Mouse (Mus musculus) adrenal gland, postnatal 25 days (tissue): Measurements from ENCODE around the gene Mfsd10. TPM values are rescaled to one million over a fixed set of nuclear protein-coding genes. Genes with fewer than 3 reads are reported as not detected.

Experiments
- DNase-seq: peaks from one replicate; pipeline ENCODE4 v3.0.0; 2021; ENCODE audit warnings: mixed read lengths
- long read RNA-seq: library from polyadenylated mRNA; stranded (forward); transcript quantifications from one replicate; pipeline ENCODE4 v2.0.0, GENCODE M21; 2021
- total RNA-seq: library from RNA; stranded (reverse); gene quantifications from 2 replicates; pipeline ENCODE4 v1.2.3, GENCODE M21; 2021

Gene Mfsd10
- total RNA-seq = 39.1 and 40.4 TPM in 2 replicates
- long read RNA-seq, transcript Mfsd10-201 (13 exons, 1,907 nt) = major isoform, 10 of 34 reads
- long read RNA-seq, partial matches to known transcripts = 5 of 34 reads
- long read RNA-seq, other reads (novel, unspliced or antisense) = 13 of 34 reads

DNA sequence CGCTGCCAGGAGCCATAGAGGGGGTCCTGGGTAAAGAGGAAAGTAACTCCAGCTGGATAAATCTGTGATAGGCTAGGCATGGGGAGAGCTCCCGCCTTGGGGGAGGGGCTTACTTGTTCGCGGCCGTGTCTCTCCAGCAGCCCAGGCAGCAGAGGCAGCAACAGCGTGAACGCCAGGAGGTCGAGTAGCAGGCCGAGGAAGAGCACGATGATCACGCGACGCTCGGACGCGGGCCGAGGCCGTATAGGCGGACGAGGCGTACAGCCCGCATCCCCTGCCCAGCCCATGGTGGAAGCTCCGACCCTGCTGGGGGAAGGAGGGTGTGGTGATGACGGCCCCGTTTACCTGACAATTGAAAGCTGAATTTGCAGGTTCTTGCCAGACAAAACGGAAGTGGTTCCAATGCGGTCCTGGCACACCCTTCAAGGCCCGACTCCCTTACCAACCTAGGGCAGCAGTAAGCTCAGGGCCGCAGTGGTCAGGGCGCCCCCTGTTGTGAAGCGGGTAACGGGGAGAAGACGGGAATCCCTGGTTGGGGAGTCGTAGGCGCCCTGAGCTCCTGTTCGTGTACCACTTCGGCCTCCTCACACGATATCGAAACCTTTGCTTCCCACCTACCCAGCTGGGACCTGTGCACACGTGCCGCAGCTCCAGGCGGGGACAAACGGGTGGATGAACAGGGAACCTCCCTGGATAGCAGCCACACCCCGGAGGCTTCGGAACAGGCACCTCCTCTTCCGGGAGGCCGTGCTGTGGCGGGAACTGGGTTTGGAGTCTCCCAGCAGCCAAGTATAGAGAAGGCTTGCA, at the start of gene Mfsd10:
TSS of gene Mfsd10 (minus strand) at position 732 of the 807 bp plus-strand sequence.
- peak; percentile 85 for DNase-seq

DNA sequence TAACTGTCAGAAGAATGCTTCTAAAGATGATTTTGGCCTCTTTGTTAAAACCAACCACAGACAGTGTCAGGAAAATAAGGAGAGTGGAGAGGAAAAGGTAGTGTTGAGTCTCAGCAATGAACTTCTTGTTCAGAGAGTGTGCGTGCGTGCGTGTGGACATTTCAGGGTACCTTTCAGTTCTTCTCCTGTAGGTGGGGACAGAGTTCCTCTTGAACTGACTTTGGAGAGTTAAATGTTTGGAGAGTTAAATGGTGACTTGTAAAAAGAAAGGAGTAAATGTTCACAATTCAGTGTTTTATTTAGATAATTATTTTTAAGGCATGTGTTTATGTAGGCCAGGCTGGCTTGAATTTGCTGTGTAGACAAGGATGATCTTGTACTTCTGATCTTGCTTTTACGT, 33.3 kb upstream of the Mfsd10 start:
- DNase-seq = no peak

DNA sequence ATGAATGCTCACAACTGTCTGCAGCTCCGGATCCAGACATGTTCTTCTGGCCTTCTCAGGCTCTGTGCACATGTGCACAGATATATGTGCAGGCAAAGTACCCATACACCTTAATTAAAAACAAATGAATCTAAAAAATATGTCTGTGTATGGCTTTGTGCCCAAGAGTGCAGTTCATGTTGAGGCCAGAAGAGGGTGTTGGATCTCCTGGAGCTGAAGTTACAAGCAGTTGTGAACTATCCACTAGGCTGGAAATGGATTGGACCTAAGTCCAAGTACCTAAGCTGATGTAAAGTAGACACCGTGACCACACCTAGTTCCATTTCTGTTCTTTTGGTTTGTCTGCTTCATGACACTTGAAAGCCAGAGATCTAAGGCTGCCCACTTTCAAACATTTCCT, 32.5 kb upstream of the Mfsd10 start:
- DNase-seq = no peak

DNA sequence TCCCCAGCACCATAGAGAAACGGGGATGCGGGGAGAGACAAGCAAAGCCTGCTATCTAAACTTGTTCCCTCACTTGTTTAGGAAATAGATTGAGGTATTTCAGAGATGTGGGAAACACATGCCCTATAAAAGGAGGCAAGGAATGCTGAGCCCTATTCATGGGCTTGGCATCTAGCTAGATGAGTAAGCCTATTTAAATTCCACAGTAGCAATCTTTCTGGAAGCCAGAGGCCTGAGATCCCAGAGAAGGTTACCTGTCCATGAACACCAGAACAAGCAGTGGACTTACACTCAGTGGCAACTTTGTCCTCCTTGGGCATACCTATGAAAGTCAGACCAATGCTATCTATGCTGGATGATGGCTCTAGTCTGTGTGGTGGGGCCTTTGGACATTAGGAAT, 26.2 kb upstream of the Mfsd10 start:
- no peak for DNase-seq

DNA sequence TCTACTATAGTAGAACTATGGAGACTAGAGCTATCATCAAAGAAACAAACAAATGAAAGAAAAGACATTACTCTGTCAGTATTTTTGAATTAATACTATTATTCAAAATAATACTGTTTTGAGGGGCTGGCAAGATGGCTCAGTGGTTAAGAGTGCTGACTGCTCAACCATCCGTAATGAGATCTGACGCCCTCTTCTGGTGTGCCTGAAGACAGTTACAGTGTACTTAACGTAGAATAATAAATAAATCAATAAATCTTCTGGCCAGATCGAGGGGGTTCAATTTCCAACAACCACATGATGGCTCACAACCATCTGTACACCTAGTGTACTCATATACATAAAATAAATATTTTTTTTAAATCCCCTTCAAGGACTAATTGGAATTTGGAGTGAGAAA, 24.9 kb upstream of the Mfsd10 start:
- no peak for DNase-seq

DNA sequence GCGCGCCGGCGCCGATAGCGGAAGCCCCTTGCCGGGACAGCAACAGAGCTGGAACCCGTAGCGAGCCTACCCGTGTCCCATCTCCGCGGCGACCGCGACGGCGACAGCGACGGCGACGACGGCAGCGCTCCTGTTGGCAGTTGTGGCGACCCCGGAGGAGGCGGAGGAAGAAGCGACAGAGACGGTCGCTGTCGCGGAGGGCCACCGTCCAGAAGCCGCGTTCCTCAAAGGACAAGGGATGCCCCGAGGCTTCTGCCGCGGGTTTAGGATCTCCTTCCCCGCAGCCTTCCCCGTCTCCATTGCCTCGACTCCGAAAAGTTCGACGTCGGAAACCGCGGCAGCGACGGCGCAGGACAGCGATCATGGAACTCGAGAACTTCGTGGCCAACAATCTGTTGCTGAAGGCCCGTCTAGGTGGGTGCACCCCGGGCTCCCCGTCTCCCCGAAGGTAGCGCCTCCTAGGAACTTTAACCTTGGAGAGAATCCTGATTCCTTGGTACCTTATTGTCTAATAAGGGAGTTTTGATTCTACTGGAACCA, 23.6 kb upstream of the Mfsd10 start:
- DNase-seq = peak; percentile 49

DNA sequence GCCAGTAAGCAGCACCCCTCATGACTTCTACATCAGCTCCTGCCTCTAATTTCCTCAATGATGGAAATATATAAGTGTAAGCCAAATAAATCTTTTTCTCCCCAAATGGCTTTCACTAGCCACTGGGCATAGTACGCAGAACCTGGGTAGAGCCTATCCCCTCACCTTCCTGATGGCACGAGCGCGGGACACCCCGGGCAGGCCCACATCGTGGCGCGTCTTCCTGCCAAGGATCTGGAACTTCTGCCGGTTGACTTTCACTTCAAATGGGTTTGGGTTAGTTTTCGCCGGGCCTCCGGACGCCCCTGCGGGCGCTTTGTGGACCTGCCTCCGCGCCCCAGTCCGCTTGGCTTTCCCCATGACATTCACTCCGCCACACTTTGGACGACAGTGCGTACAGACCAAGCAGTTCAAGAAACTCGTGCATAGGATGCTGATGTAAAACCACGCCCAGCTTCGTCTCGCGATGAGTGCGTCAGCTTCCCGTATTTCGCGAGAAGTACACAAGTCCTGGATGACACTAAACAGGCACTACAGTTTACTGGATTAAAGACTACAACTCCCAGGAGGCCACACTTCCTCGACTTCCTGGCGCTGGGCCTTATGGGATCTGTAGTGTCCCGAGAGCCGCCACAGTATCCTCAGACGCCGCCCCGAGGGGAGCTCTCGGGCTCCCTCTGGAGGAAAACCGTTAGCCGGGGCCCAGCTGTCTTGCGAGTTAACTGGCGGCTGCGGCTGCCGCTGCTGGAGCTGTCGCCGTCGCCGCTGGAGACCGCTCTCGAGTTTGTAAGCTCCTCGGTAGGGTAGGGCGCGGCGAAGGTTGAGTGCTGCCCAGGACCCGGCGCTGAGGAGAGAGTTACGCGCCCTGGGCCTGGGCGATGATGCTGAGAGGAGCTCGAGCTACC, 22.9 kb upstream of the Mfsd10 start, which contains the start of the genes Nop14 and Grk4:
TSS of gene Nop14 (minus strand) at position 463 of the 905 bp plus-strand sequence.
TSS of gene Grk4 (plus strand) at position 694 of the 905 bp plus-strand sequence.
- DNase-seq = peak; percentile 96

DNA sequence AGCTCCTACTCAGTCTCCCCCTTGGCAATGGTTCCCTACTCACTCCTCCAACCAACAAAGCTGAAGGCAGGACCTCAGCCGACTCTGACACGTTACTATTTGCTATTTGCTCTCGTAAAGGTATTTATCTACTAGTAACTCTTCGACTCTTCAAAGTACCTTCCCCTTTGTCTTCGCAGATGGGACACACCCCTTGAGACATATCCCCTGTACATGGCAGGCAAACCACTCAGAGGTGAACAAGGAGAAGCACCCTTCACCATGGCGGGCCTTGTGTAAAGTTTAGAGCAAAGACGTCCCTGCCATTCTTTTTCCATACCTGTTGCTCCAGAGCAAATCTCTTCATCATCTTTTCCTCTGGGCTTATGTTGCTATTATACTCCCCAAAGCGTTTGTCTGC, 20.5 kb upstream of the Mfsd10 start:
- DNase-seq = no peak

DNA sequence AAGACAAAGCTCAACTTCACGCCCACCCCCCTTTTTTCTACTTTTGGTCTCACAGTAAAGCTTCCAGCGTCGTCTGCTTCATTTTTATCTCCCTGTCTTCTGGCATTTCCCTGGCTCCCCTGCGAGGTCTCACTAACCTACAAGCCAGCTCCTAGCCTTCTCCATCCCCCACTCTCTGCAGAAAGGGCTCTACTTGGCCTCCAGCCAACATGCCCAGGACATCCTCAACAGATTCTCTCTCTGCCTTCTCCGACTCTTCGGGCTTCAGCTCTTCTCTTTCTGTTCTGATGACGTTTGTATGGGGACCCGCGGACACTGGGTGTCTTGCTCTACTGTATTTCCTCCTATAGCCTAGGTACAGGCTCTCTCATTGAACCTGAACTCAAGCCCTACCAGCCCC, 17.9 kb upstream of the Mfsd10 start:
- no peak for DNase-seq

DNA sequence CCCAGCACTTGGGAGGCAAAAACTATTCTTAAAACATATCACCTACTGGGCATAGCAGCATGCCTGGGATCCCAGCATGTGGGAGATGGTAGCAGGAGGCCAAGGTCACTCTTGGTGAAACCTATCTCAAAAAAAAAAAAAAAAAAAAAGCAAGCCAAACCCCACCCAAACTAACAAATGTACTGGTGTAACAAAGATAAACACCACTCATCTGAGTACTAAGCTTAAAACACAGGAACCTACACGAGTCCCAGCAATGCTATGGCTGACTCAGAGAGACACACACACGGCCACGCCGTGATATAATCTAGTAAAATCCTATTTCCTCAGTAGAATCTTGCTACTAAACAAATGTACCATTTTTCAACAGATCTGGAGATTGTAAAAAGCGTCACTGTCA, 15.9 kb upstream of the Mfsd10 start:
- DNase-seq = no peak

DNA sequence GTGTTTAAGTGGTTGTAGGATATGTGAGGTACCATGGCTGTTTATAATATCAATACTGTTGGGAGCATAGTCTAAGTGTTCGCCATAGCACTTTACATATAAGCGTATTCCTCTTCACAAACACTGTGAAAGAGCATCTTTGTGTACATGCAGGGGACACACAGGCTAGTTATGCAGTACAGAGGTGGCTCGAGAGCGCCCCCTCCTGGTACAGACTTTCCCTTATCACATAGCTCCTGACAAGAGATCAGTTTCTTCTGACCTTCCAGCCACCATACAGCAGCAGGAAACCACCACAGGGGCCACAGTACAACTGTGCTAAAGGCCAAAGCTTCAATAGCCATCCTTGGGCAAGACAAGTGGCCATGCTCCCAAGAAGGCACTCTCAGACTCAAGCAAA, 10.6 kb upstream of the Mfsd10 start:
- peak; percentile 64 for DNase-seq

DNA sequence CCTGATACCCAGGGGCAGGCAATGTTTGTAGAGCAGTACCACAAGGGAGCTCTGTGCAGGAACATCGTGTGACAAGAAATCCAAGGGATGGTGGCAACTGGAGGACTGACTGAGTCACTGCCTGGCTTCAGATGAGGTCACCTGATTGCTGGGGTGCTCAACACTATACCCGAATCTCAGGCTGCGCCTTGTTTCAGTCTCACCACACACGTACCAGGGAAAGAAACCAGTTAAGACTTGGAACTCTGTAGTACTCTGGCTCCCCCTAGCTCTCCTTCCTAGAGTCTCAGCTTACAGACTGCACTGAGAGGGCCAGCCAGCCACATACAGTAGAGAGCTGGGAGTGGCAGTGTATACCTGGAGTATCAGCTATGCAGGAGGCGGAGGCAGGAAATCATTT, 5.9 kb upstream of the Mfsd10 start:
- DNase-seq = no peak

DNA sequence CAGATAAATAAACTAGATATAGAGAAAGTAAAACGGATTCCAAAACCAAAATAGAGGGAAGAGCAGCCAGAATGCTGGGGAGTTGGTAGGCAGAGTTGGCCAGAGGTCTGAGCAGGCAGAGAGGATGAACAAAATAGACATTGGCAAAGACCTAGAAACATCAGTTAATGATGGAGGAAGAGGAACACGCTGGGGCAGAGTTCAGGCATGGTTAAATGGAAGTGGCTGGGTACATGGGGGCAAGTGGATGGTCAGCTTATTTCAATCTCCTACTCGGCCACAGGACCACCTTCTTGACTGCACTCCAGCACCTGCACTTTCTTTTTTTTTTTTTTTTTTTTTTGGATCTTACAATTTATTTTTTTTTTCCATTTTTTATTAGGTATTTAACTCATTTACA, 5.0 kb upstream of the Mfsd10 start:
- no peak for DNase-seq

DNA sequence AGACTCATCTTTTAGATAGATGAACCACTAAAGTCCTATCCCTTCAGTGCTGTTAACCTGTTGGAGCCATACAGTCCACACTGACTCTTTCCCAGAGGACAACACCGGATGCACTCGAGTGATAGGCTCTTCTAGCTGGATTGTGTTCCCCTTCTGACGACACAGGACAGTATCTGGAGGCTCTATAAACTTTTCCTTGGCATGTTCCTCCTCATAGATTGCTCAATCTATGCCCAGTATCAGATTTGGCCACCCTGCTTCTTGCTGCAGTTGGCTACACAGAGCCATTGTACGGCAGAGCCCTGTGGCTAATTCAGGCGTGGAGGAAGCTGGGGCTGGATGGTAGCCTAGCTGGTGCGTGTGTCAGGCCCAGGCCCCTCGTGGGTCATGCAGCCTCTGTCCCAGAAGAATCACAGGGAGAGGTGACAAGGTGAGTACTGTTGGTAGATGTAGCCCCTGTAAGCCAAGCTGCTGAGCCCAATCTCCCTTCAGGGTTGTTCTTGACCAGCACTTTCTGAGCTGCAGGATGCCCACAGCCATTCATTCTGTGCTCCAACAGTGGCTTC, 662 bp upstream of the Mfsd10 start:
- DNase-seq = no peak

DNA sequence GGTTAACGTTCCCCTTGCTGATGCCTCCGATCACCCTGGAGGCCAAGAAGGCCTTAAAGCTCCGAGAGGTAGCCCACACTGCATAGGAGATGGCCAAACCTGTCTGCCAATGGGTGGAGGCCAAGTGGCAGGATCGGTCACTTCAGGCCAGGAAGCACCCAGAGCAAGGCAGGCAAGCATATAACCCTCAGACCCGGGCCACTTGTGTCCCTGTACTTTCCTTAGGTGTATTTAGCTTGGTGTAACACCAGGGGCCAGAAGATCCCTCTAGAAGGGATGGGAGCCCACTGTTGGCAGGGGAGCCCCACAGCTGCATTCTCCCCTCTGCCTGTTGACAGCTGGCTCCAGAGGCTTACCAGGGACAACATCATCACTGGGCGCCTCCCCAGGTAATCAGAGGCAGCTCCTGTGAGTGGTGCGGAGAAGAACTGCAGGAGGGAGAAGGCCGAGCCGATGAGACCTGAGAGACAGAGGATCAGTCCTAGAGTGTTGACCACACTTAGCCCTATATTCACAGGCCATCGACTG, 1.3 kb downstream of the Mfsd10 start:
- DNase-seq = no peak

DNA sequence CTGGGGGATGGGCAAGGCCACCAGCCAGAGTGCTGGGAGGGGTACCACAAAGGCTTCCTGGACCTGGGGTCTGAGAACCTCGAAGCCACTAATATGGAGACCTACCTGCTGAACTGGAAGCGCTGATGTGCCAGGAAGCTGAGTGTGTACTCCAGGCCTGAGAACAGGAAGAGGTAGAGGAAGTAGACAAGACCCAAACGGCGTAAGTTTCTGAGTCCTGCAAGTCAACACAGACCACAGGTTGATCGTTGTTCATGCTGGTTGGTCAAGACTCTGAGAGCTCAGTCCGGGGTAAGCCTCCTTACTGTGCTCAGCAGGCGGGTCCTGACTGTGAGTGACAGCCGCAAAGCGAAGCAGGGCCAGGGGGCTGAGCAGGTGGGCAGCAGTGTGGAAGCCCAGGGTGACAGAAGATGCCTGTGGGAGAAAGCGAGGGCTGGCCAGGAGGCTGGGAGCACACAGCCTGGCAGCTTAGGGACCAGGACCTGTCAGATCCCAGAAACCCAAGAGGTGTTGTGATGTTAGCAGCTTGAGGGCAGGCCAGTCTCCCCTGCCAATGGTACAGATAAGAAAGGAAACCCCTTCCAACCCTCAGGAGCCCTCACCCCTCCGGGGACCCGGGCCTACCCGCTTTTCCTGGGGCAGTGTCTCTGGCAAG, 2.1 kb downstream of the Mfsd10 start:
- no peak for DNase-seq

DNA sequence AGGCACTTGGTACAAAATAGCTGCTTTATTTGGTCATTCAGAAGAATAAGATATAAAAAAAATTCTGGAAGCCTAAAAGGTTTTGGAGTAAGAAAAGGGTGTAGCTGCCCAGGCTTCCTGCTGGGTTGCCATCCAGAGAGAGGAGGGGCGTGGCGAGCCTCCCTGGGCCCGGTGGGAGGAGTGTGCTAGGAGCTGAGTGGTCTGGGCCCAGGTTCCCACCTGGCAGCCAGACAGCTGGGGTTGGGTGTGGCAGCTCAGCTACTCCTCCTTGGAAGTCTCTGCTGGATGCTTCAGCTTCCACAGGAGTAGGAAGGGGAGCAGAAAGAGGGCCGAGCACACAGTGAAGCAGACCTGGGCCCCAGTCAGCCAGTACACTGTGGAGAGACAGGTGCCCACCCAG, 3.4 kb downstream of the Mfsd10 start:
- DNase-seq = no peak

DNA sequence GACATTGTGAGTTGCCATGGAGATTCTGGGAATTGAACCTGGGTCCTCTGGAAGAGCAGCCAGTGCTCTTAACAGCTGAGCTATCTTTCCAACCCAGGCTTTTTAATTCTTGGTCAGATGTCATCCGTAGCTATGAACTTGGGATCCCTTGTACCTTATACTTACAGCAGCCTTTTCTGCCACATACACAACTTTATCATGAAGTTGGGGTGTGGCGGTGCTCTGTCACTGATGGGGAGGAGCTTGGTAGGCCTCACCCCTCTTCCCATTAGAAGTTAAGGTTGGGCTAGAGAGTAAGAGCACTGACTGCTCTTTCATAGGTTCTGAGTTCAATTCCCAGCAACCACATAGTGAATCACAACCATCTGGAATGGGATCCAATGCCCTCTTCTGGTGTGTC, 4.0 kb downstream of the Mfsd10 start:
- DNase-seq = no peak

DNA sequence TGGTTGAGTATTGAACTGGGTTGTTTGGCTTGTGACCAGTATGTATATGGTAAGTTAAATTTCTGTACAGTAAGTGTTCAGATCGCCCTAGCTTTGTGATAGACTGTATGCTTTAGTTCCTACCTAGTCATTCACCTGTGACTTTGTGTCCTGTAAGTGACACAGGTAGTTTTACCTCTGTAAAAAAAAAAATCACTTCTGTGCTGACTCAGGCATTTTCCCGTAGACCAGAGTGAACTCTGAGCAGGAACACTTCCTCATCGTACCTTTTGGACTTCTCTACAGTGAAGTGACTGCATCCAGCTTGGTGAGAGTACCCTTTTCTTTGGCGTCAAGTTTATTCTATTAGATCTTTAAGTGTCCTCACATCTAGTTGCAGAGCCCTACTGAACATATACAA, 27.0 kb downstream of the Mfsd10 start:
- no peak for DNase-seq

DNA sequence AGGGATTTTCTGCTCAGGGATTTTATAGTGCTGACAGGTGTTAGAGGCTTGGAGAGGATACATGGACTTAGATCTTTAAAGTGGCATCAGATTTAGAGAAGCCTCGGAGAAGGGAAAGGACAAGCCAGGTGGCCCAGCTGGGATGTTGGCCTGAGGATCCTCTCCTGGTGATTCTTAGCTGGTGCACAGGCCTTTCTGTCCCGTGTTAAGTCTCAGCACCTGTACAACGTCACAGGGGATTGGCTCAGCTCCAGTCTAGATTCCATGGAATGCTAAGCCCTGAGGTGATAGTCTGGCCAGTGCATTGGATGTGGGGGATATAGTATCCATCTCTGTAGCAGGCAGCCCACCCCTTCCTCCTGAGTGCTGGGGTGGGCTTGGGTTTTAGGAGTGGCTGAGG, 28.8 kb downstream of the Mfsd10 start:
- DNase-seq = no peak

DNA sequence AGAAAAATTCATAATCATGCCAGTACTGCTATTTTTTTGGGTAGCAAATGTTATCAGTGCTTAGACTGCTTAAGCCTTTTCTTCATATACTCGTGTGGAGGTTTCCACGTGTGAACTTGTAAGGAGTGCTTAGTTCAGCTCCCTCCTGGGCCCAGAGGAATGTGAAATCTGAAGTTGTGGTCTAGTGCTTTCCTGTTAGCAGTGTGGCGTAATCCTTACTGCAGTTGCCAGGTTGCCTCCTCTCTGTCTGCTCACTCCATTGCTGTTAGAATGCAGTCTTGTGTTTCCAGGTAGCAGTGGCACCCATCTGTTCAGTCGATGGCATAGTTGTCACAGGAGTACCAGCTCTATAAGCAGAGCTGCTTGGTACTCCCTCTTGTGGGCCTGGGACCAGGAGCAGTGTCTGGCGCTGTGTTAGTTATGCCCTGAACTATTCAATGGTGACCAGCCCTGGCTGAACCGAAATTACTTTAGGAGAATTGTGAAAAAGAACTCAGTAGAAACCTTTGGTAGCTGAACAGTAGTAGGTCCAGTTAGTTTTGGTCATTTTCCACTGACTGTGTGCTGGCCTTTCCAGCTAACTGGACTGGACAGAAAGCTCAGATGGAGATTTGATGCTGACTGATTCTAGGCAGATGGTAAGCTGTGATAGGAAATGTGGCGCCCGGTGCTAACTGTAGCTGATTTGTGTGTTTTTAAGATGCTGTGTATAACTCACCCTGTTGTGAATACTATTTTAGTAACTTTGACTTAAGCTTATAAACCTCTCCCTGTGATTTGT, 29.7 kb downstream of the Mfsd10 start:
- no peak for DNase-seq
